Mouse (Mus musculus): ENCODE results near the gene Nup210l. TPM values are rescaled to one million over a fixed set of nuclear protein-coding genes. Genes with fewer than 3 reads are reported as not detected.

The Nup210l gene
- polyA plus RNA-seq, 1 experiment from 2014 or later, result 0.63 TPM

DNA sequence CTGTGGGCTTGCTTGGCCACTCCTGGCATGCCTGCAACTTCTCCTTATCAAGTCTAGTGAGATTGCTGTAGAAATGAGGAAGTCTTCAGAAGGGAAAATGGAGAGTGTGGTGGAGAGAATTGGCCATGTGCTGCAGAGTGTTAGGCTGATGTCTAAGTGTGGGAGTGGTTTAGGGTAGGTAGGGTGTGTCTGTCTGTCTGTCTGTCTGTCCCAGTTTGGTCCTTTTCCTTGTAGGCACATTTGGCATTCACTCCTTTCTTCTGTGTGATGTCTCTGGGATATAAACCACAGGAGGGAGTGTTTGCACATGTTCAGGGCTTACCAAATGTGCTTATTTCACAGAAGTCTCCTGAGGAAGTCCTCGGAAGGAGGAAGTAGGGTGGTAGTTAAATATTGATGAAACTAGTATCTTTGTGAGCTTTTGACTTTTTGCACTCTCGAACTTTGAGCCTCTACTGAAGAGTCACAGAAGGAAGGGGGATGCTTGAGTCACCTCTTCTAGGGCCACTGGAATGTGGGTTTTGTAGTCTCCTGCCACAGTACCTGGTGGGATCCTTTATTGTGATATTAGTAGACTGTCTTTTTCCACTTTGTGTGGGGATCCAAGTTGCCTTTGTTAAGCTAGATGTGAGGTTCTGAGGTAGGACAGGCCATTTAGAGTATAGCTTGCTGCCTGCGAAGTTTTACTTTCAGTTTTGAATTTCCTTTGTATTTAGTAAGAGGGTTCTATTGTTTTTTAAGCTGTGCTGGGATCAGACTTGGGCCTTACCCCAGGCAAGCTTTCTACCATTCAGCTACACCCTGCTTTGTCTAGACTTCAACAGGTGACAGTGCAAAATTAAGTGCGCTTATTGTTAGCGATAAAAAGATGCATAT, 22.3 kb upstream of the Nup210l start:
- no peaks in the 10 kb centered on the region for H3K27me3 ChIP-seq (ENCODE audit: low read depth, poor library complexity, severe bottlenecking)
- H3K4me3 ChIP-seq, result peak overlapping the region; percentile 92
- no peak overlapping the region for H3K27ac ChIP-seq
- peaks cover 52% of the 10 kb centered on the region for H3K36me3 ChIP-seq
- peaks cover 56% of the 10 kb centered on the region for H3K4me1 ChIP-seq
- DNase-seq (ENCODE audit: low spot score), result no peak
- 87% methylated on average over 5 of the region's 5 CpGs for WGBS
- no peaks in the 10 kb centered on the region for H3K9me3 ChIP-seq (replicated peaks)

GRCm38 (mm10) chr3:90083034-90083433, 20.9 kb upstream of the Nup210l start:
- 80% methylated on average over 5 of the region's 5 CpGs for WGBS
- no peaks in the 10 kb centered on the region for H3K9me3 ChIP-seq (replicated peaks)
- peaks cover 66% of the 10 kb centered on the region for H3K36me3 ChIP-seq
- H3K4me1 ChIP-seq, result peaks cover 46% of the 10 kb centered on the region
- no peak for DNase-seq (ENCODE audit: low spot score)
- H3K4me3 ChIP-seq, result 0 out of 2 replicates have a peak overlapping the region, but pooled peaks have one; percentile 7
- no peaks in the 10 kb centered on the region for H3K27me3 ChIP-seq (ENCODE audit: low read depth, poor library complexity, severe bottlenecking)
- no peak overlapping the region for H3K27ac ChIP-seq

- no peaks in the 10 kb centered on the region for H3K9me3 ChIP-seq (replicated peaks)
- no peak overlapping the region for H3K27ac ChIP-seq
- H3K27me3 ChIP-seq (ENCODE audit: low read depth, poor library complexity, severe bottlenecking), result no peaks in the 10 kb centered on the region
- WGBS, result 65% methylated on average over 3 of the region's 3 CpGs
- peaks cover 74% of the 10 kb centered on the region for H3K36me3 ChIP-seq
- H3K4me1 ChIP-seq, result peaks cover 40% of the 10 kb centered on the region
- H3K4me3 ChIP-seq, result no peak overlapping the region
- no peak for DNase-seq (ENCODE audit: low spot score)
Measured at GRCm38 (mm10) chr3:90083698-90084324, 20.1 kb upstream of the Nup210l start.

GRCm38 (mm10) chr3:90084790-90085189, 19.1 kb upstream of the Nup210l start:
- H3K27me3 ChIP-seq (ENCODE audit: low read depth, poor library complexity, severe bottlenecking), result no peaks in the 10 kb centered on the region
- no peak for DNase-seq (ENCODE audit: low spot score)
- H3K36me3 ChIP-seq, result peaks cover 84% of the 10 kb centered on the region
- H3K27ac ChIP-seq, result no peak overlapping the region
- H3K9me3 ChIP-seq (replicated peaks), result no peaks in the 10 kb centered on the region
- H3K4me3 ChIP-seq, result no peak overlapping the region
- peaks cover 36% of the 10 kb centered on the region for H3K4me1 ChIP-seq
- WGBS, result 91% methylated on average over 4 of the region's 4 CpGs

- H3K36me3 ChIP-seq, result peaks cover 88% of the 10 kb centered on the region
- no peak for DNase-seq (ENCODE audit: low spot score)
- 93% methylated on average over 6 of the region's 6 CpGs for WGBS
Measured at GRCm38 (mm10) chr3:90085281-90085680, 18.7 kb upstream of the Nup210l start.

GRCm38 (mm10) chr3:90086068-90086467, 17.9 kb upstream of the Nup210l start:
- peaks cover 96% of the 10 kb centered on the region for H3K36me3 ChIP-seq
- no peaks in the 10 kb centered on the region for H3K27me3 ChIP-seq (ENCODE audit: low read depth, poor library complexity, severe bottlenecking)
- WGBS, result 93% methylated on average over 5 of the region's 5 CpGs
- H3K4me1 ChIP-seq, result peaks cover 33% of the 10 kb centered on the region
- H3K9me3 ChIP-seq (replicated peaks), result no peaks in the 10 kb centered on the region
- no peak overlapping the region for H3K4me3 ChIP-seq
- no peak overlapping the region for H3K27ac ChIP-seq
- DNase-seq (ENCODE audit: low spot score), result no peak

More at GRCm38 (mm10) chr3:90085281-90085680, 18.7 kb upstream of the Nup210l start:
- Histone ChIP-seq H3K27ac (no peak overlapping the region), H3K4me1 (peaks cover 36% of the 10 kb centered on the region), H3K9me3 (replicated peaks) (no peaks in the 10 kb centered on the region), H3K4me3 (no peak overlapping the region), H3K27me3 (ENCODE audit: low read depth, poor library complexity, severe bottlenecking) (no peaks in the 10 kb centered on the region)

DNA sequence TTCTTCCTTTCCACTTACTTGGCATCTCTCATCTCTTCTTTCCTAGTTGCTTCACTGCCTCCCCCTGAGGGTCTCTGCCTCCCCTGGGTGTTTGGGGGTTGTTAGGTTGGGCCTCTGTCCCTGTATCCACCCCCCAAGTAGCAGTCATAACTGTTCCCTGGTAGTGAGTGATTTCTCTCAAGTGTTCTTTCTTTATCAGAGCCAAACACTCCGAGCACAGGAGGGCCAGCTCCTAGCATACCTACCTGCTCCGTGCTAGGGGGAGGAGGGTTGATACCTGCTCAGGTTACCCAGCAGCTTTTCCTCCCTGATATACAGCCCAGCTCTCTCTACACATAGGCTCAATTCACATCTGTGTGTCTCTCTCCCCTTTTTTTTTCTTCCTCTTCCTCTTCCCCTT, 15.3 kb upstream of the Nup210l start:
- peaks cover 10% of the 10 kb centered on the region for H3K4me1 ChIP-seq
- H3K36me3 ChIP-seq, result peaks cover 100% of the 10 kb centered on the region
- no peaks in the 10 kb centered on the region for H3K9me3 ChIP-seq (replicated peaks)
- H3K27me3 ChIP-seq (ENCODE audit: low read depth, poor library complexity, severe bottlenecking), result no peaks in the 10 kb centered on the region
- DNase-seq (ENCODE audit: low spot score), result no peak
- no peak overlapping the region for H3K4me3 ChIP-seq
- no peak overlapping the region for H3K27ac ChIP-seq
- WGBS, result 95% methylated on average over 2 of the region's 2 CpGs

- H3K9me3 ChIP-seq (replicated peaks), result no peaks in the 10 kb centered on the region
- 90% methylated on average over 6 of the region's 6 CpGs for WGBS
- no peaks in the 10 kb centered on the region for H3K27me3 ChIP-seq (ENCODE audit: low read depth, poor library complexity, severe bottlenecking)
- no peak for DNase-seq (ENCODE audit: low spot score)
- H3K4me1 ChIP-seq, result no peaks in the 10 kb centered on the region
- no peak overlapping the region for H3K27ac ChIP-seq
- peaks cover 100% of the 10 kb centered on the region for H3K36me3 ChIP-seq
- H3K4me3 ChIP-seq, result no peak overlapping the region
Measured at GRCm38 (mm10) chr3:90090892-90091291, 13.0 kb upstream of the Nup210l start.

DNA sequence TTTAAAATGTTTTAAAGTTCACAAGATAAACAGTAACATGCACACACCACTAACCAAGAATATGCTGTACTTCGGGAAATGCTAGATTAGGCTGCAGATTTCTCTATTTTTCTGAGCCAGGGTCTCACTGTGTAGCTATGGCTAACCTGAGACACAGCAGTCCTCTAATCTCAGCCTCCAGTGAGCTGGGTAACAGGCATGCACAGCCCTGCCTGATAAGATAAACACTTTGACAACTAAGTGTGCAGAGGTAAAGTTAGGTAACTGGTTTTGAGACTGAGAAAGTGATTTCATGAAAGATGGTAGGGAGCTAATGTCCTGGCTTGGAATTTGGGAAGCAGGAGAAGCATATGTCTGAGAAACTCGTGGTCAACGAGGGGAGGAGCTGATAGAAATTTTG, 9.5 kb upstream of the Nup210l start:
- WGBS, result 95% methylated on average over 3 of the region's 3 CpGs
- Histone ChIP-seq H3K27ac (no peak overlapping the region), H3K9me3 (replicated peaks) (no peaks in the 10 kb centered on the region), H3K4me1 (no peaks in the 10 kb centered on the region), H3K36me3 (peaks cover 100% of the 10 kb centered on the region), H3K27me3 (ENCODE audit: low read depth, poor library complexity, severe bottlenecking) (no peaks in the 10 kb centered on the region), H3K4me3 (no peak overlapping the region)
- no peak for DNase-seq (ENCODE audit: low spot score)

- H3K36me3 ChIP-seq, result peaks cover 93% of the 10 kb centered on the region
- H3K27me3 ChIP-seq (ENCODE audit: low read depth, poor library complexity, severe bottlenecking), result no peaks in the 10 kb centered on the region
Measured at GRCm38 (mm10) chr3:90097928-90098327, 6.0 kb upstream of the Nup210l start.

DNA sequence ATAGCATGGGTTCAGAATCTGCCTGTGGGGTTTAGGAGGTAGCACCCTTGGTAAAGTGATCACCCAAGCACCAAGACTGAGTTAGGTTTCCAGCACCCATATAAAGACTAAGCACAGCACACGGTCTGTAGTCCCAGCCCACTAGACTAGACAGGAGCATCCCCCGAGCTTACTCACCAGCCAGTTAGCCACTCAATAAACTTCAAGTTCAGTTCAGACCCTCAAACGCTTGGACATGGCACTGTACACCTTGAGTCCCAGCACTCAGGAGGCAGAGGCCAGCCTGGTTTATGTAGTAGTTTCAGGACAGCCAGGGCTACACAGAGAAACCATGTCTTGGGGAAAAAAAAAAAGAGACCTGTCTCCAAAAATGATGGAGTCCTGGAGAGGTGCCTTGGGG, 2.9 kb upstream of the Nup210l start:
- WGBS, result 91% methylated on average over 3 of the region's 3 CpGs
- H3K27me3 ChIP-seq (ENCODE audit: low read depth, poor library complexity, severe bottlenecking), result no peaks in the 10 kb centered on the region
- H3K9me3 ChIP-seq (replicated peaks), result no peaks in the 10 kb centered on the region
- peaks cover 69% of the 10 kb centered on the region for H3K36me3 ChIP-seq
- no peak overlapping the region for H3K4me3 ChIP-seq
- no peak for DNase-seq (ENCODE audit: low spot score)
- H3K27ac ChIP-seq, result no peak overlapping the region
- H3K4me1 ChIP-seq, result no peaks in the 10 kb centered on the region

More at GRCm38 (mm10) chr3:90097928-90098327, 6.0 kb upstream of the Nup210l start:
- H3K4me3 ChIP-seq, result no peak overlapping the region
- no peaks in the 10 kb centered on the region for H3K4me1 ChIP-seq
- 91% methylated on average over 5 of the region's 5 CpGs for WGBS
- DNase-seq (ENCODE audit: low spot score), result no peak
- no peak overlapping the region for H3K27ac ChIP-seq
- no peaks in the 10 kb centered on the region for H3K9me3 ChIP-seq (replicated peaks)

DNA sequence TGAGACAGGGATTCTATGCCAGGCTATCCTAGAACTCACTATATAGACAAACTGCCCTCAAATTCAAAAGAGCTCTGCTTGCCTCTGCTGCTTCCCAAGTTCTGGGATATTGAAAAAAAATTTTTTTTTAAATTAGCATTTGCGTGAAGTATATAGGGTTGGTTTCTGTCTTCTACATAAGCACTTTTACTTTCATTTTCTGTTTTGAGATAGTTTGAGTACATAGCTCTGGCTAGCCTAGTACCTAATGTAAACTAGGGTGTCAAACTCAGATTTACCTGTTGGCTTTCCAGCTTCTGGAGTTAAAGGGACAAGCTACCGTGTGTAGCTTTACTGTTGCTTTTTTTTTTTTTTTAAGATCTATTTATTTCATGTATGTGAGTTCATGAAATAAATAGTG, 2.3 kb upstream of the Nup210l start:
- Histone ChIP-seq H3K9me3 (replicated peaks) (no peaks in the 10 kb centered on the region), H3K4me1 (no peaks in the 10 kb centered on the region), H3K27me3 (ENCODE audit: low read depth, poor library complexity, severe bottlenecking) (no peaks in the 10 kb centered on the region), H3K36me3 (peaks cover 63% of the 10 kb centered on the region), H3K27ac (no peak overlapping the region), H3K4me3 (no peak overlapping the region)
- no peak for DNase-seq (ENCODE audit: low spot score)
- WGBS, result 97% methylated on average over 2 of the region's 2 CpGs

DNA sequence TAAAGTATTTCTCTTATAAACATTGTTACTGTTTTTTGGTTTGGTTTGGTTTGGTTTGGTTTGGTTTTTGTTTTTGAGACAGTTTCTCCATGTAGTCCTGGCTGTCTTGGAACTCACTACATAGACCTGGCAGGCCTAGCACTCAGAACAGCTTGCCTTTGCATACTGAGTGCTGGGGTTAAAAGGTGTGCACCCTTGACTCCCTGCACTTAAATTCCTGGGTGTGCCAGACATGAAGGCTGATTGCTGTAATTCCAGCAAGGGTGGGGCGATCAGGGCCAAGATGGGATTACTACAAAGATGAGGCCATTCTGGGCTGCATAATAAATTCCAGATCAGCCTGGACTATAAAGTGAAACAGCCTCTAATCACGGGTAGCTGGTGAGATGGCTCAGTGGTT, 1.7 kb upstream of the Nup210l start:
- Histone ChIP-seq H3K36me3 (peaks cover 57% of the 10 kb centered on the region), H3K4me3 (no peak overlapping the region), H3K27ac (no peak overlapping the region), H3K9me3 (replicated peaks) (no peaks in the 10 kb centered on the region), H3K27me3 (ENCODE audit: low read depth, poor library complexity, severe bottlenecking) (no peaks in the 10 kb centered on the region), H3K4me1 (no peaks in the 10 kb centered on the region)
- 63% methylated on average over 2 of the region's 2 CpGs for WGBS
- no peak for DNase-seq (ENCODE audit: low spot score)

Data from limb, embryonic 10.5 days (tissue).